Mouse (Mus musculus): ENCODE results near the gene Elmo1.

- TF ChIP-seq CTCF (IDR thresholded peaks at IDR 0.05; ENCODE audit: insufficient read depth, low read depth, low read length) (no peak), POLR2A (IDR thresholded peaks at IDR 0.05; ENCODE audit: insufficient read depth, low read depth, low read length) (no peak)
Observed at GRCm38 (mm10) chr13:20290412-20290811, 200.0 kb downstream of the Elmo1 start.

Data from olfactory bulb, adult 2 months (tissue).